Mouse (Mus musculus) small intestine, adult 2 months (tissue): ENCODE measurements around the gene Mfap2. TPM values are rescaled to one million over a fixed set of nuclear protein-coding genes. Genes with fewer than 3 reads are reported as not detected.
A peak's percentile ranks its signal among the peaks of the same experiment; 100 is the strongest.

Experiments
- H3K27ac ChIP-seq: fragments of 200-500 bp; 2 replicates; pipeline ENCODE4 v1.5.1; 2012; ENCODE audit warnings: low read depth, low read length, control low read depth, inconsistent platforms; ENCODE audit not compliant: insufficient read depth
- H3K27me3 ChIP-seq: fragments of 200-500 bp; 2 replicates; pipeline ENCODE4 v1.6.1; 2012; ENCODE audit warnings: mild to moderate bottlenecking, moderate library complexity, low read length, inconsistent platforms; ENCODE audit not compliant: control insufficient read depth, insufficient read depth
- H3K36me3 ChIP-seq: fragments of 200-500 bp; 2 replicates; pipeline ENCODE4 v1.6.1; 2012; ENCODE audit warnings: mild to moderate bottlenecking, low read length, control low read depth, inconsistent platforms; ENCODE audit not compliant: control insufficient read depth, insufficient read depth
- H3K4me1 ChIP-seq: fragments of 200-500 bp; 2 replicates; pipeline ENCODE4 v1.6.1; 2012; ENCODE audit warnings: low read length, inconsistent platforms, mixed read lengths; ENCODE audit not compliant: control insufficient read depth, insufficient read depth, insufficient read length
- H3K4me3 ChIP-seq: fragments of 200-500 bp; 2 replicates; pipeline ENCODE4 v1.5.1; 2012; ENCODE audit warnings: low read depth, mild to moderate bottlenecking, control low read depth, inconsistent platforms, low read length, moderate library complexity
- CTCF ChIP-seq: fragments of 200-500 bp; IDR thresholded peaks from 2 replicates; pipeline ENCODE4 v1.5.1; 2012; ENCODE audit warnings: low read depth, mild to moderate bottlenecking, control low read depth, inconsistent platforms, low read length, moderate library complexity, mixed read lengths; ENCODE audit not compliant: insufficient replicate concordance, insufficient read length; ENCODE audit errors: extremely low read depth
- POLR2A ChIP-seq: fragments of 200-500 bp; IDR thresholded peaks from 2 replicates; pipeline ENCODE4 v1.6.1; 2012; ENCODE audit warnings: low read depth, mild to moderate bottlenecking, control low read depth, inconsistent platforms, low read length, moderate library complexity
- WGBS: fragments of 180-500 bp; shearing (Covaris S2); methylation state at CpG from one replicate; pipeline ENCODE4 v1.1.7; 2018; 5-methylcytosine and 5-hydroxymethylcytosine counted together
- polyA plus RNA-seq: library from polyadenylated mRNA; depleted of rRNA; stranded (reverse); fragments of >200 nt; gene quantifications from 2 replicates; pipeline ENCODE4 v1.2.3, GENCODE M21; 2012

The Mfap2 gene
- polyA plus RNA-seq, 1 experiment, result 13.7 TPM

DNA sequence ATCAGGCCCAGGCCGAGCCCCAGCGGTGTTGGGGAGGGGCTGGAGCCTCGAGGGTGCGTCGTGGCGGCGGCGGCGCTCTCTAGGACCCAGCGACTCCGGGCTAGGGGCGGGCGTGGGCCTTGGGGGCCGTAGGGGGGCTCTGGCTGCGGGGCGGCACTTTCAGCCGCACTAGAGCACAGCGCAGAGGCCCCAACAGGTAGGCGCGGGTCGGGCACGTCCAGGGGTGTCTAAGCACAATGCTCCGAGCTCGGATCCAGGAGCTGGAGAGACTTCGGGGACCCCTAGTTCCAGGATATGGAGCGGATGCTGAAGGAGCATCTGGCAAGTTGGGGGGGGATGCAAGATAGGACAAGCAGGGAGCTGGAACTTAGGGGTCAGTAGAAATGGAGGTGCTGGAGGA is 308 bp downstream of the Mfap2 start:
- Histone ChIP-seq H3K36me3 (peaks cover 2% of the 10 kb centered on the region; the same call in 1 of the 2 replicates), H3K27me3 (peaks cover 9% of the 10 kb centered on the region; the same call in 1 of the 2 replicates), H3K27ac (no peak overlapping the region), H3K4me1 (no peaks in the 10 kb centered on the region; the same call in 1 of the 2 replicates), H3K4me3 (peak overlapping the region; percentile 62)
- no peak for TF ChIP-seq POLR2A
- no peak for TF ChIP-seq CTCF
- 2% methylated on average over 26 of the region's 26 CpGs for WGBS

- H3K27me3 ChIP-seq, result peaks cover 9% of the 10 kb centered on the region; the same call in 1 of the 2 replicates
- 13% methylated on average over 17 of the region's 17 CpGs for WGBS
- no peaks in the 10 kb centered on the region; the same call in 1 of the 2 replicates for H3K4me1 ChIP-seq
- no peak overlapping the region for H3K27ac ChIP-seq
- TF ChIP-seq CTCF (no peak), POLR2A (no peak)
- peak overlapping the region; percentile 62 for H3K4me3 ChIP-seq
- H3K36me3 ChIP-seq, result no peaks in the 10 kb centered on the region
These were observed 767 bp downstream of the Mfap2 start for GRCm38 (mm10) chr4:141010941-141011429.

DNA sequence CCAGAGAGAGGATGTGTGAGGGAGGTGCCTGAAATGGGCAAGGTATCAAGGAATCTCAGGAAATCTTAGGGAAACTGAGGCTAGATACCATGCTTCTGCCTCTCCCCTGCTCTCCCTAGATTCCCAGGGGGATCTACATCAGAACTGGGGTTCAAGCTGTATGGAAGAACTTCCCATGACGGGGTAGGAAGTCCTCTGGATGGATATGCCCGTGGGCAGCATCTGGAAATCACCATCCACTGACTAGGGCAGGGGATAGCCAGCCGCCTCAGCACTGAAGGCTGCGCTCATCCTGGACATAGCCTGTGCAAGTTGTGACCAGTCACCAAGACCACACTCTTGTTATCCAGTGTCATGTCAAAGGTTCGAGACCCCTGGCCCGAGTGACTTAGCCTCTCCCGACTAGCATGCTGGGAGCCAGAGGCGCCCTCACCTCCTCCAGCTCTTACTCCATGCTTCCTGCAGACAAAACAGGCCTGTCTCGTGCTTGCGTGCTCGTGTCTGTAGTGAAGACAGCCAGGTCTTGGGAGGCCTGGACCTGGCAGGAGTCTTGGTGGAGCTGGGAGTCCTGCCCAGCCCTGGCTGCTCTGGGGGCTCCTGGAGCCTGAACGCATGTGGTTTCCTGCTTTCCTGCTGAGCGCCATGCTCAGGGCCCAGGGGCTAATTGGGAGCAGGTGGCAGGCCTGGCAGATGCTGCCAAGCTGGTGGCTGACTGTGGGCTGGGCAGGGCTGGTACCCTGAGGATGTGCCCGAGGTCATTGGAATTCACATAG is 1.5 kb downstream of the Mfap2 start:
- Histone ChIP-seq H3K4me1 (no peaks in the 10 kb centered on the region; the same call in 1 of the 2 replicates), H3K36me3 (no peaks in the 10 kb centered on the region), H3K4me3 (peak overlapping the region; percentile 62; the same call in 1 of the 2 replicates), H3K27me3 (peaks cover 9% of the 10 kb centered on the region; the same call in 1 of the 2 replicates), H3K27ac (no peak overlapping the region)
- 57% methylated on average over 14 of the region's 14 CpGs for WGBS
- TF ChIP-seq POLR2A, result no peak
- TF ChIP-seq CTCF, result no peak

DNA sequence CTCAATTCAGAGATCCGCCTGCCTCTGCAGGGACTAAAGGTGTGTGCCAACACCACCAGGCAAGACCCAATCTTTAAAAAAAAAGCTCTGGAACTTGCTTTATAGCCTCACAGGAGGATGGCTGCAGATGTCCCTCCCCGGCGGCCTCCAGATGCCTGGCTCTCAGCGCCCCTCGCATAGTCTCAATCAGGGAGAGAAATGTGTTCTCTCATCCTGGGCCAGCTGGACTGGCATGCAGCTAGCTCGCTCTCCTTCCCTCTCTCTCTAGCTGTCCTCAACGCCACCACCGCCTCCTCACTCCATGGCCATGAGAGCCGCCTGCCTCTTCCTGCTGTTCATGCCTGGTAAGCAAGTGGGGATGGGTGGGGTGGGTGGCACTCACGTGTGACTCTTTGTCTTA is 2.3 kb downstream of the Mfap2 start:
- peaks cover 9% of the 10 kb centered on the region; the same call in 1 of the 2 replicates for H3K27me3 ChIP-seq
- no peaks in the 10 kb centered on the region; the same call in 1 of the 2 replicates for H3K4me1 ChIP-seq
- TF ChIP-seq POLR2A, result no peak
- no peak for TF ChIP-seq CTCF
- H3K36me3 ChIP-seq, result no peaks in the 10 kb centered on the region
- H3K4me3 ChIP-seq, result no peak overlapping the region
- WGBS, result 75% methylated on average over 10 of the region's 10 CpGs
- no peak overlapping the region for H3K27ac ChIP-seq

GRCm38 (mm10) chr4:141014114-141014513 is 3.9 kb downstream of the Mfap2 start:
- WGBS, result 65% methylated on average over 8 of the region's 8 CpGs
- H3K36me3 ChIP-seq, result no peaks in the 10 kb centered on the region
- H3K27me3 ChIP-seq, result peaks cover 9% of the 10 kb centered on the region; the same call in 1 of the 2 replicates
- TF ChIP-seq CTCF (no peak), POLR2A (no peak)
- H3K4me3 ChIP-seq, result no peak overlapping the region
- H3K27ac ChIP-seq, result no peak overlapping the region
- H3K4me1 ChIP-seq, result no peaks in the 10 kb centered on the region; the same call in 1 of the 2 replicates

GRCm38 (mm10) chr4:141014856-141015255 is 4.6 kb downstream of the Mfap2 start:
- no peak overlapping the region for H3K4me3 ChIP-seq
- H3K27me3 ChIP-seq, result peaks cover 9% of the 10 kb centered on the region; the same call in 1 of the 2 replicates
- no peaks in the 10 kb centered on the region for H3K36me3 ChIP-seq
- no peak overlapping the region for H3K27ac ChIP-seq
- WGBS, result 84% methylated on average over 11 of the region's 11 CpGs
- TF ChIP-seq POLR2A (no peak), CTCF (no peak)
- no peaks in the 10 kb centered on the region; the same call in 1 of the 2 replicates for H3K4me1 ChIP-seq

DNA sequence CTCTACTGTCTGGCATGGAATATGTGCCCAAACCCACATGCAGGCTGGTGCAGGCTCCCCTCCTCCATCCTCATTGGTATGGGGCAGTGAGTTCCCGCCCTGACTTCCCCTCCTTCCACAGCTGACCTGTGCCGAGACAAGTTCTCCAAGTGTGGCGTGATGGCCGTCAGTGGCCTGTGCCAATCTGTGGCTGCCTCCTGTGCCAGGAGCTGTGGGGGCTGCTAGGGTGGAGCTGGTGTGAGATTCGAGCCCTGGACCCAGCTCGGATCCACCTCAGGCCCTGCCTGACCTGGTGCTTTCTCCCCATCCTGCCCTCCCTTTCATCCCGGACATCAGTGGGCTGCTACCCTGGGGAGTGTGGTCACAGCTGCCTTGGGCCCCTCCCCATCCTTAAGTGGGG is 5.1 kb downstream of the Mfap2 start:
- H3K27me3 ChIP-seq, result peaks cover 7% of the 10 kb centered on the region; the same call in 1 of the 2 replicates
- no peak for TF ChIP-seq CTCF
- no peak for TF ChIP-seq POLR2A
- H3K4me3 ChIP-seq, result no peak overlapping the region
- no peaks in the 10 kb centered on the region for H3K36me3 ChIP-seq
- WGBS, result 71% methylated on average over 7 of the region's 7 CpGs
- H3K4me1 ChIP-seq, result no peaks in the 10 kb centered on the region; the same call in 1 of the 2 replicates
- no peak overlapping the region for H3K27ac ChIP-seq
